Mouse (Mus musculus) bone marrow, adult 2 months (tissue): ENCODE measurements around the gene Phf1.

ENCODE experiments used
- CTCF ChIP-seq: fragments of 200-500 bp; IDR thresholded peaks from 2 replicates; pipeline ENCODE4 v1.5.1; 2011; ENCODE audit warnings: low read length, control low read depth; ENCODE audit not compliant: control insufficient read depth, insufficient read depth
- POLR2A ChIP-seq: fragments of 200-500 bp; IDR thresholded peaks from 2 replicates; pipeline ENCODE4 v1.6.1; 2011; ENCODE audit warnings: low read depth, mild to moderate bottlenecking, control low read depth, low read length, borderline replicate concordance; ENCODE audit not compliant: control insufficient read depth

DNA sequence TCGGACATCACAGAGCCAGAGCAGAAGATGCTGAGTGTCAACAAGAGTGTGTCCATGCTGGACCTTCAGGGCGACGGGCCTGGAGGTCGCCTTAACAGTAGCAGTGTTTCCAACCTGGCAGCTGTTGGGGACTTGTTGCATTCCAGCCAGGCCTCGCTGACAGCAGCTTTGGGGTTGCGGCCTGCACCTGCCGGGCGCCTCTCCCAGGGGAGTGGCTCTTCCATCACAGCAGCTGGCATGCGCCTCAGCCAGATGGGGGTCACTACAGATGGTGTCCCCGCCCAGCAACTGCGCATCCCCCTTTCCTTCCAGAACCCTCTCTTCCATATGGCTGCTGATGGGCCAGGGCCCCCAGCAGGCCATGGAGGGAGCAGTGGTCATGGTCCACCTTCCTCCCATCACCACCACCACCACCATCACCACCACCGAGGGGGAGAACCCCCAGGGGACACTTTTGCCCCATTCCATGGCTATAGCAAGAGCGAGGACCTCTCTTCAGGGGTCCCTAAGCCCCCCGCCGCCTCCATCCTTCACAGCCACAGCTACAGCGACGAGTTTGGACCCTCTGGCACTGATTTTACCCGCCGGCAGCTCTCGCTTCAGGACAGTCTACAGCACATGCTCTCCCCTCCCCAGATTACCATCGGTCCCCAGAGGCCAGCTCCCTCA is 28.9 kb downstream of the Phf1 start:
- TF ChIP-seq CTCF (no peak), POLR2A (no peak)
